Mouse (Mus musculus) layer of hippocampus, adult 9-11 months (tissue): Measurements from ENCODE around the gene Rsph10b.
A peak's percentile ranks its signal among the peaks of the same experiment; 100 is the strongest.

Experiments
- DNase-seq: peaks from one replicate; pipeline ENCODE4 v3.0.0; 2022

Rsph10b gene

DNA sequence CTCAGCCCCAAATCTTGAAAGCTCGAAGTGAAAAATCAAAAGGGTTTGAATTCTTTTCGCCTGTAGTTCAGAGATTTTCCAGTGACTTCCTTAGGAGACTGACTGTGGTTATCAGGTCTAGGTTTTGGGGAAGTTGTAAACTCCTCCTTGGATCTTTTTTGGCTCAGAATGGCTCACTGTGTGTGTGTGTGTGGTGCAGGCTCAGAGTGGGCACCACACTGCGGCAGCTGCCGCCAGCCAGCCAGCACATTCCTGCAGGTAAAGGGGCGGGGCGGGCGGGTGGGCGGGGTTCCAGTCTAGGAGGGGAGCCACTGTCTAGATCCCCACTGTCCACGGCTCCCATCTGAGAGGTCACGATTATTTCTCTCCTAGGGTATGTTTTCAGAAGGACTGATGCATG, 8.8 kb downstream of the Rsph10b start:
- DNase-seq = no peak

DNA sequence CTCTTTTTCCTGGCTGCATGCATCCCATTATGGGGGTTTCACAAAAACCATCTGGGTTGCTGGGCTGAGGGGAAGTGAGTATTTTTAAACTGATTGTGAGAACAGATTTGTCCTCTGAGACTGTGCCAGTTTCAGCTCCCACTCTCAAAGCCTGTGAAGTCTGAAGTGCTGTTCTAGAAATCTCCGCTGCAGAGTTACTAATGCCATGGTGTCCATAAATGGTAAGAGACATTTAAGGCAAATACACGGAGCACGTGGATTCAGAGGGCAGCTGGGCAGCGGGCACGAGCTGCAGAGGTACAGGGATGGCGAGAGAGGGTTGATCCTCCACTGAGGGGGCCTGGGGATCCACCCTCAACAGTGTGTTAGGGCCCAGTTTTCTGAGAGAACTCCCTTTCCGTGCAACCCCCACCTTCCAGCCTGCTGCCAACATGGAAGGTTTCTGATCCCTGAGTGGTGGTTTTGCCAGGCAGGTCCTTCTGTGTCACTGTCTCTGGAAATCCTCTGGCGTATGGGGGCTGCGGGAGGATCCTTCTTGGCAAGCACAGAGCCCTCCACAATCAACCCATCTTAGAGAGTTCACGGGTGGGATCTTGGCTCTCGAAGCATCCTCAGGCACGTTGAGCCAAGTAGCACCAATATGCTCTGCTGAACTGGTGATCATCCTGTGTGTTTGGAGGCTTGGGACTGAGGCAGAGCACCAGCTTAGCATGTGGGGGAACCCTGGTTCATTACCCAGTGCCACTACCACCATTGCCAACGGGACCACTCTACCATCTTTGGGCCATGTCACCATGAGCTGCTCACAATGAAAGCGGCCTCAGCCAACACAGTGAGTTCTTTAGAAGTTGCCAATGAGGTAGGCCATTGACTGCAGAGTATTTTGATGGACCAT, 10.6 kb downstream of the Rsph10b start:
- peak; percentile 93 for DNase-seq

DNA sequence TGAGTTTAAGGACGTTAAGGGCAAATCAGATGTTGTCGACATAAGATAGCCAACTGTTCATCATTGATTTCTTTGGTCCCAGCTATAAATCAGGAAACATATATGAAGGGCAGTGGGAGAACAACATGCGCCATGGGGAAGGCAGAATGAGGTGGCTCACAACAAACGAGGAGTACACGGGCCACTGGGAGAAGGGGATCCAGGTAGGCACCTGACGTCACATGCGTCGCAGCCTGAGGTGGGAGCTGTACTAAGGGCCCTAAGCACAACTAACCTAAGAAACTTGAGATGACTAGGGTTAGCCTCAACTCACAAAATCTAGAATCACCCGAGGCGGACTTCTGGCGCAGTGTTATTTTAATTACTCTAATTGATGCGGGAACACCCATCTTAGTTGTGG, 15.5 kb downstream of the Rsph10b start:
- DNase-seq = no peak

DNA sequence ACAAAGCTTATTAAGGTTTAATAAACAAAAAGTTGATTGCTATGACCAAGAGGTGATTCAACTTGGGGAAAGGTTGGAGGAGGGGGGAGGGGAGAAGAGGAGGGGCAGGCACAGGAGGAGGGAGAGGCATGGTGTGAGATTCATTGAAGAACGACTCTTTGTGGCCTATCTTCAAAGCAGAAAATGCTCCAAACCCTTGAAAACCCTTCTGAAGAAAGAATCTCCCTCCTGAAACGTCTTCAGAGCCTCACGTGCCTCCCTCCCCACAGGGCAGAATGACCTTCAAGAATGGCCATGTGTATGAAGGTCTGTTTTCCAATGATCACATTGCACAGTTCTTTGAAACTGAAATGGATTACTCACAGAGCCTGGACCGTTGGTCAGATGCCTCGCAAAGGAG, 17.2 kb downstream of the Rsph10b start:
- no peak for DNase-seq

DNA sequence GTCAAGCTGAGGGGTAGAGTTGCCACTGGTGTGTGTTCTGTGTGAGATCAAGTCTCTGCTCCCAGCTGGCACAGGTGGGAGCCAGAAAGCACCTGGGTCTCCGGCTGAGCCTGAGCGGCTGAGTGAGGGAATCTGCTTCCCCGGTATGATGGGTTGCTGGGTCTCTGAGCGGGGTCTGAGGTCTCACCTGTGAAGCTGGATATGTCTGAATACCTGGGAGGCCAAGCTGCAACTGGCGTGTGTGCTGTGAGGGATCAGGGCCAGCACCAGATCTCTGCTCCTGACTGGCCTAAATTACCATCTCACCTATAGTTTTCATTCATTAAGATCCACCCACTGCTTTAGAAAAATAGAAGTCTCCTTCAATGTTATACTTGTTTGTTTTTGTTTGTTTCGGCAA, 24.3 kb downstream of the Rsph10b start:
- DNase-seq = no peak

DNA sequence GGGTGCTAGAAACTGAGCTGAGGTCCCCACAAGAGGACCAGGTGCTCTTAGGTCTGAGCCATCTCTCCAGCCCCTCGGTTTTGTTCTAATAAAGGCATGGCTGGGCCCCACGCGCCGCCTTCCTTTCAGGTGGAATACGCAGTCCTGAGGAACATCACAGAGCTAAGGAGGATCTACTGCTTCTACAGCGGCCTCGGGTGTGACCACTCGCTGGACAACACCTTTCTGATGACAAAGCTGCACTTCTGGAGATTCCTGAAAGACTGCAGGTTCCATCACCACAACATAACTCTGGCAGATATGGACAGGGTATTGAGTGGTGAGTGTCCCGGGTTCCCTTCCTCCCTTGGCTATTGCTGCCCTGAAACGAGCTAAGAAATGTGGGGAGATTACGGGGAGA, 26.7 kb downstream of the Rsph10b start:
- no peak for DNase-seq

DNA sequence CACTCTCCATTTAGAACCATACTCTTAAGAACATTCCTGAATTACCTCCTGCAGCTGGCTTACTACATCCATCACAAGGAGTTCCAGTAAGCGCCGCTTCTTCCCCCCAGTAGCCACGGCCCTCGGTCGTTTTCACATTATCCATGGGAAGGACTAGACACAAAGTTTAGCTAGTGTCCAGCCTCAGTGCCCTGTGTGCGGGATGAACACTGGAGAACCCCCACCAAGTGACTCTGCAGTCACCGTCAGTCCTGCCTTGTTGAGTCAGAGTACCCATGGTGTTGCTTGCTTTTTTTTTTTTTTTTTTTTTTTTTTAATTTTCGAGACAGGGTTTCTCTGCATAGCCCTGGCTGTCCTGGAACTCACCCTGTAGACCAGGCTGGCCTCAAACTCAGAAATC, 28.3 kb downstream of the Rsph10b start:
- DNase-seq = no peak

DNA sequence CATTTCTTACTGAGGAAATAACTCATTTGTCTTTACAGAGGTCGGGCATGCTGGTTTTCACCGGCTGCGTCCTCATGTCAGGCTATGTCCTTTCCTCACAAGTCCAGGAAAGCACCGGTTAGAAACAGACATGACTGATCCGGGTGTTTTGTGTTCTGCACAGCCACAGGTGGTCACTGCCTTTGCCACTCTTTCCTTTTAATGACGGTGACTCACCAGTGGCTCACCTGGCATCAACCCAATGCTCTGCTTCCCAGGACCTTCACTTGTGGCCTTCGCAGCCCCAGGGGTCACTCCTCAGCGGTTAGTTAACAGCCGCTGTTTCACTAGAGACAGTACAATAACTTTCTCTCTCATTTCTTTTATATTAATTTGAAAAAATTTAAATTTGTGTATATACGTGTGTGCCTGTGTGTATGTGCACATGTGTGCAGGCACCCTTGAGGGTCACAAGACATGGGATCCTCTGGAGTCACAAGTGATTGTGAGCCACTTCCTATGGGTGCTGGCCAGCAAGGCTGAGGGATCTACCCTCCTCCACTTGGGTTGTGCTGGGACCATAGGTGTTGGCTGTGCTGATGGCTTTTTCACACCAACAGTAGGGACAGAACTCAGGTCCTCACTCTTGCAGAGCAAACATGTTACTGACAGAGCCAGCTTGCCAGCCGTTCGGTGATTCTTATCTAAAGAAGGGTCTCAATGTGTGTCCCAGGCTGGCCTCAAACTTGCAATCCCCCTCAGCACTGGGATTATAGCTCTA, 32.9 kb downstream of the Rsph10b start:
- DNase-seq = no peak

DNA sequence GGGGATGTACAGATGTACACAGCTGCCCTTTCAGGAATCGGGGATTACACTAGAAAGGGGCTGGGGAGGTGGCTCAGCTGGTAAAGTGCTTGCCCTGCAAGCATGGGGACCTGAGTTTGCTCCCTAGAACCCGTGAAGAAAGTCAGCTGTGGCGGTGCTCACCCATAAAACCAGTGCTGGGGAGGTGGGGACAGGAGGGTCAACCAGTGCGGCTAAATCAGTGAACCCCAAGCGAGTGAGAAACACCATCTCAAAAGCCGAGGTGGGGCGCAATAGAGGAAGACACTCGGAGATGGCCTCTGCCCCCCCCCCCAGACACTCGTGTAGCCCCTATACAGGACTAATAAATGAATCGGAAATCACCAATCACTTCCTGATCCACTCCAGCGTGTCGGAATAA, 33.8 kb downstream of the Rsph10b start:
- DNase-seq = no peak

DNA sequence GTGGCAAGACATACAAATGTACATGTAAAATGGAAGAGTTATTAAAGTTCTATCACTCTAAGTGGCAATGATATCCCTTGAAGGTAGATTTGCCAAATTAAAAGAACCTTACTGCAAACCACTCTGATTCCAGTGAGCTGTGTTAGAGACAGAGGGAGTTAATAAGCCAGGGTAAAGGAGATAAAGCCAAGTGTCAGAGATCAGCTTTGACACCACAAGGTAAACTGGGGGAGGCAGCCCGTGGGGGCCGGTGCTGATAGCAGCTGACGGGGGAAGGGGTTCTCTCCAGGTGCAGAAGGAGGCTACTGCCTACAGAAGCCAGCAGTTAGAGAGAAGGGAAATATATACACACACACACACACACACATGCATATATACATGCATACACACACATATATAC, 39.8 kb downstream of the Rsph10b start:
- DNase-seq = no peak

DNA sequence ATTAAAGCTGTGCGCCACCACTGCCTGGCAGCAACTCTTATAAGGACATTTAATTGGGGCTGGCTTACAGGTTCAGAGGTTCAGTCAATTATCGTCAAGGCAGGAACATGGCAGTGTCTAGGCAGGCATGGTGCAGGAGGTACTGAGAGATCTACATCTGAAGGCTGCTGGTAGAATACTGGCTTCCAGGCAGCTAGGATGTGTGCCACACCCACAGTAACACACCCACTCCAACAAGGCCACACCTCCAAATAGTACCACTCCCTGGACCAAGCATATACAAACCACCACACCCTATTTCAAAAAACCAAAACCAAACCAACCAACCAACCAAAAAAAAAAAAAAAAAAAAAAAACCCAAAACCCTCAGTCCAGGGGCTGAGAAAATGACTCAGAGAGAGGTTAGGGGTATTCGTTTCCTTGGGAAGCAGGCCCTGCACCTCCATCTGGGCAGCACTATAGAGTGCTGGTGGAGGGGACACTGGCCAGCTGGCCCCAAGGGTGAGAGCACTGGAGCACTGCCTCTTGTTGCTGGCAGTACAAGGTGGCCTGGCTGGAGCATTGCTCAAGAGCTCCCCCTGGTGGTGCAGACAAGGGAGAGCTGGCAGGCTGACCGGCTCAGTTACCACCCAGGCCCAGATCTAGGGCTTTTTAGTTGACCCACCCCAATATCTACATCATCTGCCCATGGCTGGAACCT, 42.2 kb downstream of the Rsph10b start:
- peak; percentile 52 for DNase-seq

DNA sequence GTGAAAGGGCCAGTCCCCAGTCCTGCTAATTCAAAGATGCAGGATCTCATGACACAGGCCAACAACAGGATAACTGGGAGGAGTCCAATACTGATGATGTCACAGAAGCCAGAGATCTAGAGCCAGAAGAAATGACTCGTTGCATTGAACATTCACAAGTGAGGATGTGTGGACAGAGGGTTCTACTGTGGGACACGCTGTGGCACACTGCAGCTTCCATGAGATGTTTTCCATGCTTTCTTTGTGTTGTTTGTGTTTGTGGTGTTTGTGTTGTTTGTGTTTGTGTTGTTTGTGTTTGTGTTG, 42.7 kb downstream of the Rsph10b start:
- no peak for DNase-seq

DNA sequence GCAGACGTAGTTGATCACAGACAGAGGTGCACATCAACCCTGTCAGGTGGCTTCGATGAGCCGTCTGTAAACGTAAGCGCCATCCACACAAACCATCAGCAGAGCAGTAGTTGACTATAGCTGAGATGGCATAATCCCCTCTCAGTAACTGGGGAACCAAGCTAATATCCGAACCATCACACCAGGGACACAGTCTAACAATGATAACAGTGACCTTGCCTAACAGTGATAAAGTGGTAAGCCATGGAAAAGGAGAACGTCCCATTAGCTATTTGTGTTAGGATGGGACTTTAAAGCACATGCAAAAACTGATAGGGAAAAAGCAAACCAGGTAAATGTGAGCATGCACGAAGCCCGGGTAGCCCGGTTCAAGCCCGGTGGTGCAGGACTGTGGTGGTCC, 43.4 kb downstream of the Rsph10b start:
- DNase-seq = no peak

DNA sequence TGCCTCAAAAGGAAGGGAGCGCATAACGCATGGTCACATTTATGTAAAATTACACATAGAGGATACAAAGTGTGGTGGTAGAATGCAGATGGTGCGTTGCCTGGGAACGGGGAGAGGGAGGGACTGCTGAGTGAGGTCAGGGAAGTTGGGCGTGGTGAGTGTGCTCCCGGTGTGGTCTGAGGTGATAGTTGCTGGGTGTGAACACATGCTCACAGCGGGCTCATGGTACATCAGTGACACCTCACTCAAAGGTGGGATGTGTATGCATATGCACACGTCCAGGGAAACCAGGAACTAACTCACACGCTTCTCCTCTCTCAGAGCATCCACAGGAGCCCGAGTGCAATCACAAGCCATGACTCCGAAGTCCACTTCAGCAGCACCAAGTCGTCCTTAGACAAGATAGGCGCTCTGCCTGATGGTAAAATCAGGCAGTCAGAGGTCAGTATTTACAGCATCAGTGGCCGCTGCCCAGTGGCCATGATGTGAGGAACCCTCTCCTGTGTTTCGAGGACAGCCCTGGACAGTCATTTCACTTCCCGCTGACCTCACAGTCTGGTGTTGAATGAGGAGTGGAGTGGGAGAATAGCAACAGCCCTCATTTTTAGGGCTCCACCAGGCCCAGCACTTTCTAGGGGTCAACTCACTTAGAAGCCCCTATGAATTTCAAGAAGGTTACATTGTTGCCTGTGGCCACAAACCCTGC, 44.0 kb downstream of the Rsph10b start:
- DNase-seq = no peak

DNA sequence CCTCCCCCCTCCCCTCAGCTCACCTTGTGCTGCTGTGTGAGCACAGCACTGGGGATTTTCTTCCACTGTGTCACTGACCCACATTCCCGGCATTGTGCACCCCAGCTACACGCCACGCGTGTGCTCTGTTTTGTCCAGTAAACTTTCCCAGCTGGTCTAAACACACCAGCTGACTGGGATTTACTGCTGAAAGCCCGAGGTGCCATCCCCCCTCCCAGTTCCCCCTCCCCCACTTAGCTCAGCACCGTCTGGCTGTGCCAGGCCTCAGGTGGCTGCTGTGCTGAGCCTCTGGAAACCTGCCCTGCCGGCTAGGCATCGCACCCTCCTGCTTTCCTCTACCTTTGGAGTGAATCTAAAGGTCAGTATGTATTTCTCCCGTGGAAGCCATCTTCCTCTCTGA, 48.0 kb downstream of the Rsph10b start:
- no peak for DNase-seq

DNA sequence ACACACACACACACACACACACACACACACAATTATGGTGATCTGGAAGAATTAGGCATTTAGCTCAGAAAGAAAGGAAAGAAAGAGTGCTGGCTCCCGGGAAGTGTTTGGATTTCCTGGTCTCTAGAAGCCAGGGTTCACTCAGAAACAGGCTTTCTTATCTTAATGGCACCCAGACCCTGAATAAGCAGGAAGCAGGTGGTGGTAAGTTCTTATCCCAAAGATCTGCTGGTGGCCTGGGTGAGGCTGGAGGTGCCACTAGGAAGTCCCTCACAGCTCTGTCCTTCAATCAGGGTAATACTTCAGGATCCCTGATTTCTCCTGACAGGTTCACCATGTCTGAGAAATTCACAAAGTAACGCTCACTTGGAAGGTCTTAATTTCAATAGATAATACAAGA, 49.5 kb downstream of the Rsph10b start:
- no peak for DNase-seq

DNA sequence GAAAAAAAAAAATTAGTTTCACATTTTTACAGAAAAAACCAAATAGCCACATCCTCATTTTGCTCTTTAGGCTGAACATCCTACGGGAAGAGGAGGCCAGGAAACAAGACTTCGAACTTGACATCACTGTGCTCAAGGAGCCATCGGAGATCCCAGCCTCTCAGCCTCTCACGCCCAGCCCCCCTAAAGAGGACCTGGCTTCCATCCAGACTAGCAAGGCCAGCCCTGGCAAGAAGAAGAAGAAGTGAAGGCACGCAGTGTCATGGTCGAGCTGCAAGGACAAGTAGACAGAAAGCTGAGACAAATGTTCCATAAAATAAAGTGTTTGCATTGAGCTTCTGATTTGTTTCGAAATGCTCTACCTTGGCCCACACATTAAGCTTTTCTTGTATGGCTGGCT, 52.5 kb downstream of the Rsph10b start:
- no peak for DNase-seq

DNA sequence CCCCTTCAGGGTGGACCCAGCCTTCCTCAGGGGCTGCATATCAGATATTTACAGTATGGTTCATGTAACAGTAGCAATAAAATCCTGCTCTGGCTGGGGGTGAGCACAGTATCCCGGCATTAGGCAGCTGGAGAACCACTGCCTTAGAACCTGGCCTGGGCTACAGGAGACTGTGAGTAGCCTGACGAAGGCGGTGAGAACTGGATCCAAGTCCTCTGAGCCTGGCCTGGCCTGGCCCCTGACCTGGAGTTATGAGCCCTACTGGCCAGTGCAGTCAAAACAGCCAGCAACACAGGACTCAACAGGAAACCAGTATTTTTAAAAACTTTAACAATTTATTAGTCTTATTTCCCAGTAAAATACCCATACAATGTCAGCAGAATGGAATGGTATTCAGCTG, 54.8 kb downstream of the Rsph10b start:
- no peak for DNase-seq

DNA sequence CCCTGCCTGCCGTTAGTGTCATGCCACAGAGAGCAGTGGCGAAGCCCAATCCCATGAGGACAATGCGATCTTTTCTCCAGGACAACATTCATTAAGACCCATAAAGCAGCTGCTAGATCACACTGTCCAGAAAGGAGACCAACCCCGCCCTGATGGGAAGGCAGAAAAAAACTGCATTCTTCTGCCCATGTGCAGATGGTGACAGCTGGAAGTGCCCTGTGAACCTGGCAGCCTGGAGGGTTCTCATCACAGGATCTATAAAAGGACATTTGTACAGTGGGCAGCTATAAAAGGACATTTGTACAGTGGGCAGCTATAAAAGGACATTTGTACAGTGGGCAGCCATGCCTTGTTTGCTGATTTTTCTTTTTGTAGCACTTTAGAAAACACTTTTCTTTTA, 56.2 kb downstream of the Rsph10b start:
- DNase-seq = peak; percentile 62

DNA sequence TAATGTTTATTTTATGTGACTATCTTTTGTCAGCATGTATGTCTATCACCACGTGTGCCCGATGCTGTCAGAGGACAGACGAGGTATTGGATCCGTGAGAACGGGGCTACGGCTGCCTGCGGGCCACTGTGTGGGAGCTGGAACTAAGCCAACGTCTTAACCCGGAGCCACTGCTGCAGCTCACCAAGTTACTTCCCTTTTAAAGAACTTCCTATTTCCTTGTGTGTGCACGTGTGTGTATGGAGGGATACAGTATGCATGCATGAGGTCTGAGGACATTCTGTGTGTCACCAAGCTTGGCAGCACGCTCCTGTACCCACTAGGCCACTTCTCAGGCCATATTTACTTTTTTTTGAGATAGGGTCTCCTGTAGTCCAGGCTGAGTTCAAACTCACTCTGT, 57.3 kb downstream of the Rsph10b start:
- DNase-seq = no peak

DNA sequence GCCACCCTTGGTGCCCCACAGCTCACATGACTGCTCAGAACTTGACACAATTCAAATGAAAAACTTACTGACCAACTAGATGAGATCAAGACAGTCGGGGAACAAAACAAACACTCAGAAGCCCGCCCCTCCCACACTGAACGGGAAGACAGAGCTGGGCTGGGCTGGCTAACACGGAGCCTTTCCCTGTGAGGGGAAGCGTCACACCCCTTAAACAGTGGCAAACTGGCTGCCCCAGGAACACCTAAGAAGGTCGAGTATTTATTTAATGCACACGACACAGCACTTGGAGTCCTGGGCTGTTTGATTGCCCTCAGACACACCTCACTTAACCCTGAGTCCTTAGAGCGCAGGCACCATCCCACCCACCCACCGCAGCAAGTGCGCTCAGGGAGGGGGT, 59.8 kb downstream of the Rsph10b start:
- DNase-seq = no peak

DNA sequence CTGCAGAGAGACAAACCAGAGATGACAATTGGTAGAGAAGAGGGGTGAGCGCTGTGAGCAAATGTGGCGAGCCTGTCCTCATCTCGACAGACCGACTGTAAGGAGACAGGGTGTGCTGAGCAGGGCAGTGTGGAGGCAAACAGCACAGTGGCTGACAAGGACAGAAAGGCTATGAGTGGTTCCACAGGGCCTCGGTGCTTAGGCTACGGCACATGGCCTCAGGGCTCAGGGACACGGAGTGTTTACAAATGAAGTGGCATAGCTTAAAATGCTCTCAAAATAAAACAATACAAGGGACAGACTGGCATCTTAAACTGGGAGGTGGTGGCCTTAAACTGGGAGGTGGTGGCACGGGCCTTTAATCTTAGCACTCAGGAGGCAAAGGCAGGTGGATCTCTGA, 60.4 kb downstream of the Rsph10b start:
- no peak for DNase-seq

DNA sequence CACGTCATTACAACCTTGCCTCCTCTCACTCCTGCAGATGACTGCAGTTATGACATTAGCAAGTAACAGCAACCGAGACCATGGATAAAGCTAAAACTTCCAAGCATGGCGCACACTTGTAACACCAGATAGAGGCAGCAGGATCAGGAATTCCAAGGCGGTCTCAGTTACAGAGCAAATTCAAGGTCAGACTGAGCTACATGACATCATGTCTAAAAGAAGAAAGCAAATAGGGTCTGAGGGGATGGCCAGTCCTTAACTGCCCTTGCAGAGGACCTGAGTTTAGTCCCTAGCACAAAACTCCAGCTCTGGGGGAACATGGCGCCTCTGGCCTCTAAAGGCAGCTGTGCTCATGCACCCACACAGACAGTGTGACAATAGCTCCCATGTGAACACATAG, 61.0 kb downstream of the Rsph10b start:
- DNase-seq = no peak
